Mouse (Mus musculus): ENCODE results near the gene Adk. TPM values are rescaled to one million over a fixed set of nuclear protein-coding genes. Genes with fewer than 3 reads are reported as not detected.

Adk gene
- polyA plus RNA-seq, 1 experiment, result 69.5 TPM

GRCm38 (mm10) chr14:21286274-21286673 lies 233.9 kb downstream of the Adk start:
- H3ac ChIP-seq (ENCODE audit: control insufficient read depth, insufficient read length, low read depth), result no peak overlapping the region
- no peaks in the 10 kb centered on the region for H3K36me3 ChIP-seq (ENCODE audit: control insufficient read depth, insufficient read depth)
- no peaks in the 10 kb centered on the region for H3K79me2 ChIP-seq (ENCODE audit: control insufficient read depth, insufficient read depth)
- H3K79me3 ChIP-seq (ENCODE audit: low read depth), result no peaks in the 10 kb centered on the region
- H3K27me3 ChIP-seq (ENCODE audit: control insufficient read depth, insufficient read depth, insufficient read length), result no peaks in the 10 kb centered on the region
- no peak overlapping the region for H3K4me3 ChIP-seq (ENCODE audit: insufficient read depth, poor library complexity, severe bottlenecking)
- TF ChIP-seq MAX (IDR thresholded peaks at IDR 0.05), result no peak
- no peak for TF ChIP-seq MYOG (IDR thresholded peaks at IDR 0.05; ENCODE audit: control insufficient read depth, extremely low read depth, insufficient read length)
- TF ChIP-seq USF1 (IDR thresholded peaks at IDR 0.05; ENCODE audit: low read depth), result no peak
- TF ChIP-seq FOSL1 (IDR thresholded peaks at IDR 0.05; ENCODE audit: insufficient read depth, low read length, poor library complexity, severe bottlenecking), result no peak
- TF ChIP-seq CEBPB (IDR thresholded peaks at IDR 0.05; ENCODE audit: low read depth), result no peak
- TF ChIP-seq CTCF (IDR thresholded peaks at IDR 0.05; ENCODE audit: control insufficient read depth, insufficient read depth, insufficient read length), result no peak
- no peak for TF ChIP-seq MYOD1 (IDR thresholded peaks at IDR 0.05; ENCODE audit: control insufficient read depth, insufficient read length, low read depth)

- H3K4me3 ChIP-seq (ENCODE audit: insufficient read depth, poor library complexity, severe bottlenecking), result no peak overlapping the region
- no peaks in the 10 kb centered on the region for H3K27me3 ChIP-seq (ENCODE audit: control insufficient read depth, insufficient read depth, insufficient read length)
- no peaks in the 10 kb centered on the region for H3K79me3 ChIP-seq (ENCODE audit: low read depth)
- H3K79me2 ChIP-seq (ENCODE audit: control insufficient read depth, insufficient read depth), result no peaks in the 10 kb centered on the region
- H3K36me3 ChIP-seq (ENCODE audit: control insufficient read depth, insufficient read depth), result no peaks in the 10 kb centered on the region
- H3ac ChIP-seq (ENCODE audit: control insufficient read depth, insufficient read length, low read depth), result no peak overlapping the region
- TF ChIP-seq USF1 (IDR thresholded peaks at IDR 0.05; ENCODE audit: low read depth) (no peak), MAX (IDR thresholded peaks at IDR 0.05) (no peak), CEBPB (IDR thresholded peaks at IDR 0.05; ENCODE audit: low read depth) (no peak), MYOG (IDR thresholded peaks at IDR 0.05; ENCODE audit: control insufficient read depth, extremely low read depth, insufficient read length) (no peak), CTCF (IDR thresholded peaks at IDR 0.05; ENCODE audit: control insufficient read depth, insufficient read depth, insufficient read length) (no peak), MYOD1 (IDR thresholded peaks at IDR 0.05; ENCODE audit: control insufficient read depth, insufficient read length, low read depth) (no peak), FOSL1 (IDR thresholded peaks at IDR 0.05; ENCODE audit: insufficient read depth, low read length, poor library complexity, severe bottlenecking) (no peak)
Measured at GRCm38 (mm10) chr14:21287726-21288442, 235.5 kb downstream of the Adk start.

- Histone ChIP-seq H3ac (ENCODE audit: control insufficient read depth, insufficient read length, low read depth) (no peak overlapping the region), H3K36me3 (ENCODE audit: control insufficient read depth, insufficient read depth) (no peaks in the 10 kb centered on the region), H3K79me2 (ENCODE audit: control insufficient read depth, insufficient read depth) (no peaks in the 10 kb centered on the region), H3K79me3 (ENCODE audit: low read depth) (no peaks in the 10 kb centered on the region), H3K4me3 (ENCODE audit: insufficient read depth, poor library complexity, severe bottlenecking) (no peak overlapping the region), H3K27me3 (ENCODE audit: control insufficient read depth, insufficient read depth, insufficient read length) (no peaks in the 10 kb centered on the region)
- no peak for TF ChIP-seq MYOD1 (IDR thresholded peaks at IDR 0.05; ENCODE audit: control insufficient read depth, insufficient read length, low read depth)
- no peak for TF ChIP-seq MAX (IDR thresholded peaks at IDR 0.05)
- no peak for TF ChIP-seq CEBPB (IDR thresholded peaks at IDR 0.05; ENCODE audit: low read depth)
- TF ChIP-seq USF1 (IDR thresholded peaks at IDR 0.05; ENCODE audit: low read depth), result no peak
- no peak for TF ChIP-seq CTCF (IDR thresholded peaks at IDR 0.05; ENCODE audit: control insufficient read depth, insufficient read depth, insufficient read length)
- TF ChIP-seq FOSL1 (IDR thresholded peaks at IDR 0.05; ENCODE audit: insufficient read depth, low read length, poor library complexity, severe bottlenecking), result no peak
- no peak for TF ChIP-seq MYOG (IDR thresholded peaks at IDR 0.05; ENCODE audit: control insufficient read depth, extremely low read depth, insufficient read length)
Measured at GRCm38 (mm10) chr14:21299743-21300142, 247.4 kb downstream of the Adk start.

GRCm38 (mm10) chr14:21304815-21305214 lies 252.4 kb downstream of the Adk start:
- TF ChIP-seq CEBPB (IDR thresholded peaks at IDR 0.05; ENCODE audit: low read depth), result no peak
- no peak overlapping the region for H3ac ChIP-seq (ENCODE audit: control insufficient read depth, insufficient read length, low read depth)
- no peaks in the 10 kb centered on the region for H3K79me3 ChIP-seq (ENCODE audit: low read depth)
- H3K27me3 ChIP-seq (ENCODE audit: control insufficient read depth, insufficient read depth, insufficient read length), result no peaks in the 10 kb centered on the region
- no peaks in the 10 kb centered on the region for H3K36me3 ChIP-seq (ENCODE audit: control insufficient read depth, insufficient read depth)
- no peaks in the 10 kb centered on the region for H3K79me2 ChIP-seq (ENCODE audit: control insufficient read depth, insufficient read depth)
- no peak overlapping the region for H3K4me3 ChIP-seq (ENCODE audit: insufficient read depth, poor library complexity, severe bottlenecking)

GRCm38 (mm10) chr14:21308349-21308936 lies 256.1 kb downstream of the Adk start:
- no peaks in the 10 kb centered on the region for H3K36me3 ChIP-seq (ENCODE audit: control insufficient read depth, insufficient read depth)
- TF ChIP-seq MYOD1 (IDR thresholded peaks at IDR 0.05; ENCODE audit: control insufficient read depth, insufficient read length, low read depth) (no peak), CEBPB (IDR thresholded peaks at IDR 0.05; ENCODE audit: low read depth) (no peak), USF1 (IDR thresholded peaks at IDR 0.05; ENCODE audit: low read depth) (no peak), FOSL1 (IDR thresholded peaks at IDR 0.05; ENCODE audit: insufficient read depth, low read length, poor library complexity, severe bottlenecking) (no peak), MYOG (IDR thresholded peaks at IDR 0.05; ENCODE audit: control insufficient read depth, extremely low read depth, insufficient read length) (no peak), MAX (IDR thresholded peaks at IDR 0.05) (no peak), CTCF (IDR thresholded peaks at IDR 0.05; ENCODE audit: control insufficient read depth, insufficient read depth, insufficient read length) (no peak)
- H3K4me3 ChIP-seq (ENCODE audit: insufficient read depth, poor library complexity, severe bottlenecking), result no peak overlapping the region

More at GRCm38 (mm10) chr14:21308349-21308936, 256.1 kb downstream of the Adk start:
- H3K79me2 ChIP-seq (ENCODE audit: control insufficient read depth, insufficient read depth), result no peaks in the 10 kb centered on the region
- H3K27me3 ChIP-seq (ENCODE audit: control insufficient read depth, insufficient read depth, insufficient read length), result no peaks in the 10 kb centered on the region
- H3ac ChIP-seq (ENCODE audit: control insufficient read depth, insufficient read length, low read depth), result no peak overlapping the region
- no peaks in the 10 kb centered on the region for H3K79me3 ChIP-seq (ENCODE audit: low read depth)
